Mouse (Mus musculus) liver, adult (tissue): ENCODE measurements around the gene Wdr66.

Experiments
- GATA4 ChIP-seq: IDR thresholded peaks from 2 replicates; pipeline ENCODE4 v1.6.1; 2014; ENCODE audit warnings: mild to moderate bottlenecking, low read length; ENCODE audit not compliant: insufficient replicate concordance

Wdr66 gene

GRCm38 (mm10) chr5:123268477-123269474, 16.9 kb downstream of the Wdr66 start:
- TF ChIP-seq GATA4 = no peak

GRCm38 (mm10) chr5:123270917-123271316, 19.0 kb downstream of the Wdr66 start:
- no peak for TF ChIP-seq GATA4

- TF ChIP-seq GATA4 = no peak
These were observed 21.0 kb downstream of the Wdr66 start for GRCm38 (mm10) chr5:123272927-123273326.

- TF ChIP-seq GATA4 = no peak
These were observed 24.9 kb downstream of the Wdr66 start for GRCm38 (mm10) chr5:123276636-123277341.

- no peak for TF ChIP-seq GATA4
These were observed 25.4 kb downstream of the Wdr66 start for GRCm38 (mm10) chr5:123277342-123277701.

- no peak for TF ChIP-seq GATA4
These were observed 25.8 kb downstream of the Wdr66 start for GRCm38 (mm10) chr5:123277704-123278103.

GRCm38 (mm10) chr5:123279248-123279647, 27.3 kb downstream of the Wdr66 start:
- no peak for TF ChIP-seq GATA4

- TF ChIP-seq GATA4 = no peak
These were observed 29.6 kb downstream of the Wdr66 start for GRCm38 (mm10) chr5:123281336-123282136.

GRCm38 (mm10) chr5:123285174-123285573, 33.3 kb downstream of the Wdr66 start:
- TF ChIP-seq GATA4 = no peak

GRCm38 (mm10) chr5:123288079-123288478, 36.2 kb downstream of the Wdr66 start:
- TF ChIP-seq GATA4 = no peak

GRCm38 (mm10) chr5:123294653-123295052, 42.8 kb downstream of the Wdr66 start:
- TF ChIP-seq GATA4 = no peak

- TF ChIP-seq GATA4 = no peak
These were observed 44.4 kb downstream of the Wdr66 start for GRCm38 (mm10) chr5:123296224-123296806.

- TF ChIP-seq GATA4 = no peak
These were observed 45.3 kb downstream of the Wdr66 start for GRCm38 (mm10) chr5:123296972-123297754.

- TF ChIP-seq GATA4 = no peak
These were observed 45.9 kb downstream of the Wdr66 start for GRCm38 (mm10) chr5:123297830-123298229.
